Mouse (Mus musculus): ENCODE data around the gene a. TPM values are rescaled to one million over a fixed set of nuclear protein-coding genes. Genes with fewer than 3 reads are reported as not detected.

The a gene
- not detected in 2 replicates for polyA plus RNA-seq (2012; ENCODE audit: insufficient read depth, insufficient read length, low replicate concordance, missing spikeins)

DNA sequence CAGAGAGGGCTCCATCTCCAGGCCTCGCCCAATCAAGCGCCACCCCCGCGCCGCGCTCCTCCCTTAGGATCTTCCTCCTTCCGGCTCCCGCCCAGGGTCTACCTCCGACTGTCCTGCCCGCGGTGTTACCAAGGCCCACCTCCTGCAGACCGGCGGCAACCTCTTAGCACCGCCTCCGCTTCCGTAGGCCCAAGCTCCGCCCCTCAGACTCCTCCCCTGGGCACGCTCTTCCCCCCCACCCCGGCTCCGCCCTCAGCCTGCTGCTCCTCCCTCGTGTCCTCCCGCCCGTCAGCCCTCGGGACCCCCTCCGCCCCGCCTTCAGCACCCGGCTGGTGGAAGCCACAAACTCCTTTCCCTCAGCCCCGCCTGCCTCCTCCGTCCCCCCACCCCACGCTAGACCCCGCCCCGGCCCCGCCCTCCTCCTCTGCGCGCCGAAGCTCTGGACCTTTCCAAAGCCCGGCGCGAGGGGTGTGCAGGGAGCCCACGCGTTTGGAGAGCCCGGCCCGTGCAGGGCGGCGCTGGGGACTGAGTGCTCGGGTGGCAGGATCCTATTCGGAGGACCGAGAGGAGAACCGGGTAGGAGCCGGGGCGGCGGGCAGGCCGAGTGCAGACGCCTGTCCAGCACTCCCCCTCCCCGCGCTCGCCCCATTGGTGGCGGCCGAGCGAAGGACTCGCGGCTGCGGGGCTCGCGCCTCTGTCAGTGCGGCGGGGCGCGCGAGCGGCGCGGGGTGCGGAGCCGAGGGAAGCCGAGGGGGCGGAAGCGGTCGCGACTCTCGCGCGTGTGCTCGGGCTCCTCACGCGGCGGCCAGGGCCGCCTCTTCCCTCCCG is at the start of gene a, which contains the start of gene Raly:
a (plus strand) TSS at position 747 of the 828 bp plus-strand sequence.
Raly (plus strand) TSS at position 441 of the 828 bp plus-strand sequence.
- WGBS, result under 1% methylated on average over 84 of the region's 89 CpGs
- Histone ChIP-seq H3K4me3 (ENCODE audit: insufficient read depth, low read depth, low read length) (peak within 1 kb of the TSS; percentile 82), H3K4me1 (ENCODE audit: control insufficient read depth, insufficient read depth, low read length) (peaks cover 3% of the 10 kb centered on the region; the same call in 1 of the 2 replicates), H3K27ac (ENCODE audit: insufficient read depth, low read depth, low read length) (peak within 1 kb of the TSS; percentile 92)
- peak; percentile 99 for TF ChIP-seq POLR2A (IDR thresholded peaks at IDR 0.05; ENCODE audit: insufficient read depth, low read depth, low read length)
- TF ChIP-seq CTCF (IDR thresholded peaks at IDR 0.05; ENCODE audit: insufficient read depth, low read depth, low read length), result no peak

DNA sequence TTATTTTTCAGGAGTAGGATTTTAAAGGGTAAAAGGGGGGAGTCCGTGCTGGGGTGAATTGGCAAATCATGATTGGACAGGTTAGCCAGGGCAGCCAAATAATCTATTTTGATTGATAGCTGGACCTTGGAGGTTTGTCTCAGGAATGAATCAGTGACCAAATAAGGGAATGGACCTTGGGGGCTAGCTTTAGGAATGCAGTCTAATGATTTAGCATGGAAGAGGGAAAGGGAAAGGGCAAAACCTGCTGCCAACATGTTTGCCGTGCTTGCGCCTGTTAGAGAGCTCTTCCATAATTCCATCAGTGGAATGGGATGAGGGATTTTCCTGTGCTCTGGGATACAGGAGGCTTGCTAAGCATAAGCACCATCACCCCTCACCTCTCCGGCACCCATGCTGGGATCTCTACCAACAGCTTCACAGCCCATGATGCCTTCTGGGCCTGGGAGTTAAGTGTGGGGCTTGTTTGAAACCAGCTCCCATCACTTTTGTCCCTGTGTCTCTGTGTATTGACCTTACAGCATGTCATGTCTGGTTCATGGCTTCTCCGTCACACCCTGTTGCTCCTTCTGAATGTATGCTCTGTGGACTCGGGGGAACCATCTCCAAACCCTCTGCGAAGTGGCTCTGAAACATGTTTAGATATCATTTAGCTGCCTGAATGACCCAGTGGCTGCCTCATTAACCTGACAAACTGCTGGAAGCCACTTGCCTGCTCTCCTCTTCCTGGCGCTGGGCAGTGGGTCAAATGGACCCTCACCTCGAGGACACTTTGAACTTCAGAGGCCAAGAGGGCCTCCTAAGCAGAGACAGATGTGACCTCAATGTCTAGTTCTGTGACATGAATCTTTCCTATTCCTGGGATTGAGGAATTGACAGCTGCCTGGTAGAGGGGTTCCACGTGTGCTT is 48.0 kb upstream of the a start:
- Histone ChIP-seq H3K27ac (ENCODE audit: insufficient read depth, low read depth, low read length) (no peak overlapping the region), H3K4me1 (ENCODE audit: control insufficient read depth, insufficient read depth, low read length) (no peaks in the 10 kb centered on the region), H3K4me3 (ENCODE audit: insufficient read depth, low read depth, low read length) (no peak overlapping the region)
- TF ChIP-seq POLR2A (IDR thresholded peaks at IDR 0.05; ENCODE audit: insufficient read depth, low read depth, low read length) (no peak), CTCF (IDR thresholded peaks at IDR 0.05; ENCODE audit: insufficient read depth, low read depth, low read length) (no peak)
- WGBS, result 88% methylated on average over 10 of the region's 10 CpGs

DNA sequence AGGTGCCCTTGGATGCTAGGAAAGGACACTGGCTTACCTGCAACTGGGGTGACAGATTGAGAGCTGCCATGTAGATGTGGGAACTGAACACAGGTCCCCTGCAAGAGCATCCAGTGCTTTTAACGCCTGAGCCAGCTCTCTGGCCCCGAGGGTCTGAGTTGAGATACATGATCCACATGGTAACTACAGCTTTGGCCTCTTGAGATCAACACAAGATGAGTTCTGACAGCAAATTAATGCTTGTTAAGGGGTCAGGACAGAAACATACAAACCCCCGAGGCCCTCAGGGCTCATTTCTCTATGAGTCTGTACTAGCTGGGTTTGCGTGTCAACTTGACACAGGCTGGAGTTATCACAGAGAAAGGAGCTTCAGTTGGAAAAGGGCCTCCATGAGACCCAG is 47.3 kb upstream of the a start:
- no peak overlapping the region for H3K4me3 ChIP-seq (ENCODE audit: insufficient read depth, low read depth, low read length)
- no peak overlapping the region for H3K27ac ChIP-seq (ENCODE audit: insufficient read depth, low read depth, low read length)
- 86% methylated on average over 4 of the region's 4 CpGs for WGBS
- TF ChIP-seq CTCF (IDR thresholded peaks at IDR 0.05; ENCODE audit: insufficient read depth, low read depth, low read length), result no peak
- TF ChIP-seq POLR2A (IDR thresholded peaks at IDR 0.05; ENCODE audit: insufficient read depth, low read depth, low read length), result no peak
- H3K4me1 ChIP-seq (ENCODE audit: control insufficient read depth, insufficient read depth, low read length), result peaks cover under 1% of the 10 kb centered on the region; the same call in 1 of the 2 replicates

DNA sequence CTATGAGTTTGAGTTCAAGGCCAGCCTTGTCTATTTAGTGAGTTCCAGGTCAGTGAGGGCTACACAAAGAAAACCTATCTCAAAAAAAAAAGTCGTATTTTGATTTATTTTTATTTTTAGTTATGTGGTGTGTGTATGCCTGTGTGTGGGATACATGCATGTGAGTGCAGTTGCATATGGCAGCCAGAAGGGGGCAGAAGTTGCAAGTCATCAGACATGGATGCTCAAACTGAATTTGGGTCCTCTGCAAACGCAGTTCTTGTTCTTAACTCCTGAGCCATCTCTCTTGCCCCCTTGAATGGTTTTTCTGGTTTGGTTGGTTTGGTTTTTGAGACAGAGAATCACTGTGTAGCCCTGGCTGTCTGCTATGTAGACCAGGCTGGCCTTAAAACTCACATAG is 42.8 kb upstream of the a start:
- Histone ChIP-seq H3K4me1 (ENCODE audit: control insufficient read depth, insufficient read depth, low read length) (peaks cover 5% of the 10 kb centered on the region; the same call in 1 of the 2 replicates), H3K27ac (ENCODE audit: insufficient read depth, low read depth, low read length) (no peak overlapping the region), H3K4me3 (ENCODE audit: insufficient read depth, low read depth, low read length) (no peak overlapping the region)
- no peak for TF ChIP-seq POLR2A (IDR thresholded peaks at IDR 0.05; ENCODE audit: insufficient read depth, low read depth, low read length)
- TF ChIP-seq CTCF (IDR thresholded peaks at IDR 0.05; ENCODE audit: insufficient read depth, low read depth, low read length), result no peak
- 90% methylated on average over 2 of the region's 2 CpGs for WGBS

DNA sequence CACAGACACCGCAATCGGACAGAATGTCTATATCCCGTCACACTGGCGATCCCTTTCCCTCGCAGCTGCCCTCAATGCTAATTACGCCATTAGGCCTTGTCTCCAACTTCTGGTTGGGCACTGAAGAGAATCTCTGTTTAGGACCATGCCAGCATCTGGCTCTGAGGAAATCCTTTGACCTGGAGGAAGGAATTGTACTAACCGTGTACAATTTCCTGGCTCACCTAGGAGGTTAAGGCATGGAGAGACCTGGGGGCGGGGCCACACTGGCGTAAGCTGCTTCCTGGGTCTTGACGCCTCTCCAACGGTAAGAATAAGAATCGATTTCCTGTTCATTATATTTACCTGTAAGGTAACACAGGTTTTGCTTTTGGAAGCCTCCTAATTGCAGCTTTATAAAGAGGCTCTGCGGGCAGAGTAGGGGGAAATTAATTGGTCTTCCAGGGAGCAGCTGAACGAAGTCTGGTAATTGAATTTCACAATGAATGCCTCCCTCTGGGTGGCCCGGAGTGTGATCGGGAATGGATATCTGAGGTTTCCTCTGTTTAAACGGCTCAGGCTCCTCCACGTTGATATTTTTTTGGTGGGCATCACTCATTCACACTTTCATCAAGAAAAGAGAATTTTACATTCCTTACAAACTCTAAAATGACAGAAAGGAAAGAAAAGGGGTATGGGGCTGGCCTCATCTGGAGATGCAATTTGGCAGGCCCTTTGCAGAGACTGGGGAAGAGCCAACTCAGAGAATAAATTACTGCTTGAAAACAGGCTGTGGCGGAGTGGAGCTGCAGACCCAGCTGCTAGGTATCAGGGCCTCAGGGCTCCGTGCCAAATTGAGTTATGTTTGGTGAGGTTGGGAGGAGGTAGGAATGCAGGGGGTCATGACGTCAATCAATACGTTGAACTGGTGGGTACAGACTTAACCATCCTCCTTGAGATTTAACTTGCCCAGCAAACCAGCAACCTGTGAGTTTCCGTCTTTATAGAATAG is 41.9 kb upstream of the a start:
- Histone ChIP-seq H3K4me3 (ENCODE audit: insufficient read depth, low read depth, low read length) (no peak overlapping the region), H3K4me1 (ENCODE audit: control insufficient read depth, insufficient read depth, low read length) (peaks cover 5% of the 10 kb centered on the region; the same call in 1 of the 2 replicates), H3K27ac (ENCODE audit: insufficient read depth, low read depth, low read length) (no peak overlapping the region)
- 36% methylated on average over 23 of the region's 23 CpGs for WGBS
- TF ChIP-seq CTCF (IDR thresholded peaks at IDR 0.05; ENCODE audit: insufficient read depth, low read depth, low read length) (no peak), POLR2A (IDR thresholded peaks at IDR 0.05; ENCODE audit: insufficient read depth, low read depth, low read length) (no peak)

DNA sequence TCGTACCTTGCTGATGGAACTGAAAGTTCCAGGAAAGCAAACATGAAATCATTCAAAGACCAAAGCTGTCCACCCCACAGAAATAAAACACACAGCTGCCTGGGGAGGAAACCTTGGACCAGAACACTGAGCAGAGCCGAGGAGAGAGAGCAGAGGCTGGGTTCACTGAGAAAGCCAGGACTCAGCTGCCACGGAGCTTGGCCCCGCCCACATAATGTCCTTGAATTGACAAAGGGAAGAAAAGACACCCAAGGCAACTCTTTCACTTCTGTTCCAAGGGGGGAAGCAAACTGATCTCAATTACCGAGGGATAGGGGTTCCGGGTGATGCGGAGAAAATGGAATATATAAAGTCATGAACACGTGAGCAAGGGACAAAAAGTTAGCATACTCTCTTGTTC is 39.3 kb upstream of the a start:
- WGBS, result 60% methylated on average over 8 of the region's 8 CpGs
- Histone ChIP-seq H3K4me1 (ENCODE audit: control insufficient read depth, insufficient read depth, low read length) (peaks cover 5% of the 10 kb centered on the region; the same call in 1 of the 2 replicates), H3K4me3 (ENCODE audit: insufficient read depth, low read depth, low read length) (no peak overlapping the region), H3K27ac (ENCODE audit: insufficient read depth, low read depth, low read length) (no peak overlapping the region)
- no peak for TF ChIP-seq CTCF (IDR thresholded peaks at IDR 0.05; ENCODE audit: insufficient read depth, low read depth, low read length)
- TF ChIP-seq POLR2A (IDR thresholded peaks at IDR 0.05; ENCODE audit: insufficient read depth, low read depth, low read length), result no peak

DNA sequence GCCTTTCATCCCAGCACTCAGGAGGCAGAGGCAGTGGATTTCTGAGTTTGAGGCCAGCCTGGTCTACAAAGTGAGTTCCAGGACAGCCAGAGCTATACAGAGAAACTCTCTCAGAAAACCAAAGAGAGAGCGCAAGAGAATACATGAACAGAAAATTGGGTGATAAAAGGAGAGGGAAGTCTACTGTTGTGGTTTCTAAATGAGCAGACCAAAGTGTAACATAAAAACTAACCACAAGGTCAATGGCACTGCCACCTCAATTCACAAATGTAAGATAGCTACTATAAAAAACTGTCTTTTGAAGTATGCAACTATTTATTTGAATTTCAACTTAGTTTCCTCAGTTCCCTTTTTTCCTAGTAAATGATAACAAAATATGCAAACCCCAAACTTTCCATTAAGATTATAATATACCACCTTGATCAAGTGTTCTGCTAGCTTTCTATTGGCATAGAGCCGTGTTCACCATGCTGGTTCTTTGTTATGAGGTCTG is 37.1 kb upstream of the a start:
- Histone ChIP-seq H3K4me3 (ENCODE audit: insufficient read depth, low read depth, low read length) (no peak overlapping the region), H3K27ac (ENCODE audit: insufficient read depth, low read depth, low read length) (no peak overlapping the region), H3K4me1 (ENCODE audit: control insufficient read depth, insufficient read depth, low read length) (peaks cover 2% of the 10 kb centered on the region; the same call in 1 of the 2 replicates)
- TF ChIP-seq POLR2A (IDR thresholded peaks at IDR 0.05; ENCODE audit: insufficient read depth, low read depth, low read length), result no peak
- TF ChIP-seq CTCF (IDR thresholded peaks at IDR 0.05; ENCODE audit: insufficient read depth, low read depth, low read length), result no peak
- 93% methylated on average over 2 of the region's 2 CpGs for WGBS

DNA sequence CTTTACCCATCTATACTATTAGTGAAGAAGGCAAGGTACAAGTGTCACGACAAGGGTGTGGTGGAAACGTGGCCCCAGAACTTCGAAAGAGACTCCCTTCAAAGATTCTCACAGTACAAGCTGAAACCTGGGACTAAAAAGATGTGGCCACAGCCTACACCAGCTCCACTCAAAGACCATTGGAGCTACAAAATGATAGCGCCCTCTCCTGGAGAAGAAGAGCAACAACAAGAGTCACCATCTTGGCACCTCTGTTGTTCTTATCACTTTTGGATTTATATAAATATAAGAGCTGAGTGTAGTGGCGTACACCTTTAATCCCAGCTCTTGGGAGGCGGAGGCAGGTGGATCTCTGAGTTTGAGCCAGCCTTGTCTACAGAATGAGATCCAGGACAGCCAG is 35.4 kb upstream of the a start:
- no peaks in the 10 kb centered on the region for H3K4me1 ChIP-seq (ENCODE audit: control insufficient read depth, insufficient read depth, low read length)
- H3K4me3 ChIP-seq (ENCODE audit: insufficient read depth, low read depth, low read length), result no peak overlapping the region
- 77% methylated on average over 6 of the region's 6 CpGs for WGBS
- TF ChIP-seq POLR2A (IDR thresholded peaks at IDR 0.05; ENCODE audit: insufficient read depth, low read depth, low read length), result no peak
- no peak overlapping the region for H3K27ac ChIP-seq (ENCODE audit: insufficient read depth, low read depth, low read length)
